Mouse (Mus musculus) hindbrain, embryonic 12.5 days (tissue): ENCODE data around the gene Gpr137. TPM values are rescaled to one million over a fixed set of nuclear protein-coding genes. Genes with fewer than 3 reads are reported as not detected.
A peak's percentile ranks its signal among the peaks of the same experiment; 100 is the strongest.

Experiments
- ATAC-seq: fragments of 200-750 bp; cut with Nextera tagmentation; 2 replicates; pipeline ENCODE4 v1.8.0; 2017; ENCODE audit warnings: moderate TSS enrichment; ENCODE audit not compliant: low FRiP score
- H3K27ac ChIP-seq: fragments of 300-500 bp; sonication (generic); 2 replicates; pipeline ENCODE4 v1.5.1; 2016; ENCODE audit warnings: mild to moderate bottlenecking
- H3K27me3 ChIP-seq: fragments of 300-500 bp; sonication (generic); 2 replicates; pipeline ENCODE4 v1.6.1; 2016; ENCODE audit warnings: mild to moderate bottlenecking
- H3K36me3 ChIP-seq: fragments of 300-500 bp; sonication (generic); 2 replicates; pipeline ENCODE4 v1.6.1; 2016; ENCODE audit warnings: mild to moderate bottlenecking
- H3K4me1 ChIP-seq: fragments of 300-500 bp; sonication (generic); 2 replicates; pipeline ENCODE4 v1.6.1; 2016
- H3K4me2 ChIP-seq: fragments of 300-500 bp; sonication (generic); replicated peaks from 2 replicates; pipeline ENCODE4 v1.6.1; 2016; ENCODE audit warnings: mild to moderate bottlenecking
- H3K4me3 ChIP-seq: fragments of 300-500 bp; sonication (generic); 2 replicates; pipeline ENCODE4 v1.5.1; 2016; ENCODE audit warnings: mild to moderate bottlenecking
- H3K9ac ChIP-seq: fragments of 300-500 bp; sonication (generic); 2 replicates; pipeline ENCODE4 v1.6.1; 2016; ENCODE audit warnings: mild to moderate bottlenecking, moderate library complexity
- H3K9me3 ChIP-seq: fragments of 300-500 bp; sonication (generic); replicated peaks from 2 replicates; pipeline ENCODE4 v1.6.1; 2016; ENCODE audit warnings: mild to moderate bottlenecking
- WGBS: fragments of 180-500 bp; shearing (Covaris S2); methylation state at CpG from one replicate; pipeline ENCODE4 v1.1.7; 2016; 5-methylcytosine and 5-hydroxymethylcytosine counted together
- polyA plus RNA-seq: library from polyadenylated mRNA; unstranded; fragments of >200 nt; fragmentation: Nextera tagmentation; extraction: Ambion mirVana; gene quantifications from 2 replicates; pipeline ENCODE4 v1.2.1, GENCODE M21; 2016

Gene Gpr137
- polyA plus RNA-seq, 1 experiment from 2014 or later: 40.6 TPM

DNA sequence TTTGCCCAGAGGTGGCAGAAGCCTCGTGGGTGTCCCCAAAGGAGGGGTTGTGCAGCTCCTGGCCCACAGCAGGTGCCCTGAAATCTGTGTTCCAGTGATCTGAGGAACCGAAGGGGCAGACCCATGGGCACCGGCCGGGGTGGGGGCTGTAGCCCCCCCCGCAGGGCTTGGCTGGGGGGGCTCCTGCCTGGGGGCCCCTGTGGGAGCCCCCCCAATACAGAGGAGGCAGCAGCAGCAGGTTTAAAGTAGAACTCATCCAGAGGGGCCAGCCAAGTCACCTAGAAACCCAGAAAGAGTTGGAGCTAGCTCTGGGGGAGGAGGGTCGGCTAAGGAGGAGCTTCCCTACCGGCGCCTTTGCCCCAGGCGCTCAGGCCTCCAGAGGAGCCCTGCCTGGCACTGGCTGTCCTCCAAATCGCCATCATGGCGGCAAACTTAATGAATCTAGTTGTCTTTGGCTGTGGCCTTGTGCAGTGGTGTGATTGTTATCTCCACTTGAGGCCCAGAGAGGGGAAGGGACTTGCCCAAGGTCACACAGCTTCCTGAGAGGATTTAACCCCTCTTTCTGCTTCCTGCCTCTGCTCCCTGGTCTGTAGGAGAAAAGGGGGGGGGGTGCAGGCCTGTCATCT lies 28.3 kb upstream of the Gpr137 start:
- peak overlapping the region; percentile 23; the same call in 1 of the 2 replicates for H3K9ac ChIP-seq
- H3K36me3 ChIP-seq: no peaks in the 10 kb centered on the region
- 17% methylated on average over 11 of the region's 11 CpGs for WGBS
- peak overlapping the region; percentile 56 for H3K4me2 ChIP-seq
- 0 out of 2 replicates have a peak overlapping the region, but pooled peaks have one; percentile 45 for H3K4me3 ChIP-seq
- H3K9me3 ChIP-seq: no peaks in the 10 kb centered on the region
- ATAC-seq: no peak
- 0 out of 2 replicates have a peak overlapping the region, but pooled peaks have one; percentile 44 for H3K27ac ChIP-seq
- peaks cover 24% of the 10 kb centered on the region for H3K4me1 ChIP-seq
- peaks cover 37% of the 10 kb centered on the region for H3K27me3 ChIP-seq

- H3K9me3 ChIP-seq: no peaks in the 10 kb centered on the region
- H3K4me3 ChIP-seq: peak overlapping the region; percentile 45
- H3K4me2 ChIP-seq: peak overlapping the region; percentile 56
- H3K4me1 ChIP-seq: peaks cover 24% of the 10 kb centered on the region
- no peak overlapping the region for H3K27ac ChIP-seq
- peak overlapping the region; percentile 61 for H3K9ac ChIP-seq
- H3K36me3 ChIP-seq: no peaks in the 10 kb centered on the region
- WGBS: 1% methylated on average over 47 of the region's 55 CpGs
- 0 out of 2 replicates have a peak, but pooled peaks have one; percentile 11 for ATAC-seq
- H3K27me3 ChIP-seq: peaks cover 37% of the 10 kb centered on the region
Measured at GRCm38 (mm10) chr19:6969665-6970381, 27.5 kb upstream of the Gpr137 start.

DNA sequence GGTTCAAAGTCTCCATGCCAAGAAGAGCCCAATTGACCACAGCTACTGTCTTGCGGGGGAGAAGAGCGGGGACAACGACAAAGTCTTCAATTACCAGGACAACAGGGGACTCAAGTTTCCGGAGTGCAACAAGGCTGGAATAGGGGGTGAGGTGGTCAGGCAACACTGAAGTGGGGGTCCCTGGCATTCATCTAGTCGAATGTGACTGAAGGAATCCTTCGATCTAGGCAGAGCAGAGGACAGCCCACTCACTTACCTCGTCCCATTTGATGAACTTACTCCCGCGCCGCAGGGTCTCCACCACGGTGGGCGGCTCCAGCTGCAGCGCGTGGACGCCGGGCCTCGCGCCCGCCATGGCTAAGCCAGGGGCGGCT lies 27.0 kb upstream of the Gpr137 start:
- peaks cover 37% of the 10 kb centered on the region for H3K27me3 ChIP-seq
- H3K27ac ChIP-seq: no peak overlapping the region
- WGBS: under 1% methylated on average over 20 of the region's 20 CpGs
- peak overlapping the region; percentile 45 for H3K4me3 ChIP-seq
- H3K36me3 ChIP-seq: no peaks in the 10 kb centered on the region
- no peaks in the 10 kb centered on the region for H3K9me3 ChIP-seq
- peak overlapping the region; percentile 61 for H3K9ac ChIP-seq
- peaks cover 24% of the 10 kb centered on the region for H3K4me1 ChIP-seq
- no peak for ATAC-seq
- H3K4me2 ChIP-seq: peak overlapping the region; percentile 56

DNA sequence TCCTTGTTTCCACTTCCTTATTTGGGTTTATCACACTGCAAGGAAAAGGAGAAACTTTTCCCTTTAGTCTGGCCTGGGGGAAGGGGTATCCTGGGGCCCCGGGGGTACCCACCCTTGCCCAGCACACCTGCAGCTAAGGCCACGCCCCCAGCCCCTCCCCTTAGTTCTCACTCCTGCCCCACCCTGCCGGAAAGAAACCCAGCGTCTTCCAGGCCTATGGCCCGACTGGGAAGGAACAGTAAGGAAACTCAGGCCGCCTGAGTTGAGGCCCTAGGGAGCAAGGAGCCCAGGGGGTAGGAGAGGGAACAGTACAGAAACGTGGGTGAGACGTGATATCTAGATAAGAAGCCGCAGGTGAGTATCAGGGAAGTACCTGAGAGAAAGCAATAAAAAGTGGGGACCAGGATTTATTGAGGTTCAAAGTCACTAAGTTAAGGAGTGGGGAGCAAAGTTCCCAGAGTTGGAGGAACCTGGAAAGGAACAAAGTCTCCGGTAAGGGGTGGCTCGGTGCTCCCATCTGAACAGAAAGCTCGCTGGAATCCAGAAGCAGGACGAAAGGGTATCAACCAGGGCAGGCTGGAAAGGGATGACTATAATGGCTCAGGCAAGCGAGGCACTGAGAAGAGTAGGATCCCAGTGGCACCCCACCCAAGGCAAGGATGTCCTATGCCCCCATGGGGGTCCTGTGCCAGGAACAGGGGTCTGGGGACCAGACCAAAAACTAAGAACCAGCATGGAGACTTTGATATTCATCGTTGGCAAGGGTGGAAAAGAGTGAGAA lies 26.4 kb upstream of the Gpr137 start:
- Histone ChIP-seq H3K27me3 (peaks cover 37% of the 10 kb centered on the region), H3K4me2 (peak overlapping the region; percentile 56), H3K4me1 (peaks cover 21% of the 10 kb centered on the region), H3K27ac (no peak overlapping the region), H3K9ac (0 out of 2 replicates have a peak overlapping the region, but pooled peaks have one; percentile 23), H3K36me3 (no peaks in the 10 kb centered on the region), H3K9me3 (no peaks in the 10 kb centered on the region), H3K4me3 (peak overlapping the region; percentile 45)
- no peak for ATAC-seq
- WGBS: 14% methylated on average over 15 of the region's 15 CpGs

- Histone ChIP-seq H3K9ac (no peak overlapping the region), H3K9me3 (no peaks in the 10 kb centered on the region), H3K36me3 (peaks cover 12% of the 10 kb centered on the region), H3K4me2 (no peak overlapping the region), H3K4me1 (peaks cover 13% of the 10 kb centered on the region), H3K27ac (no peak overlapping the region), H3K4me3 (no peak overlapping the region), H3K27me3 (no peaks in the 10 kb centered on the region)
- WGBS: 75% methylated on average over 10 of the region's 10 CpGs
- no peak for ATAC-seq
Measured at GRCm38 (mm10) chr19:6956461-6956860, 14.2 kb upstream of the Gpr137 start.

DNA sequence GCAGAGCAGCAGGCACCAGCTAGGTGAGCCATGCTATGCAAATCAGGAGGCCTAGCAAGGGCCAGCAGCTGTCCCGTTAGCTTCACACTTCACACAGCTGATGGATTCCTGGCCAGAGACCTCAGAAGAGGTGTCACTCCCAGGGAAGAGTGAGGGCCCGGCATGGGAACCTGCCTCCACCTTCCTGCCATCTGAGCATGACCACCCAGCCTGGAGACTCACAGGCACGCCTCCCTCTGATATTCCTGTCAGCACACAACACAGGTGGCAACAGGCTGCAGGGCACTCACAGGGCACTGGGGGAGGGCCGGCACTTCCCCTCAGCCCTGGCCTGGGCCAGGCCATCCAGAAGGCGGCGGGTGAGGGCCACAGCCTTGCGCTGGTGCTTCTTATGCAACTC lies 13.1 kb upstream of the Gpr137 start:
- Histone ChIP-seq H3K9ac (0 out of 2 replicates have a peak overlapping the region, but pooled peaks have one; percentile 4), H3K36me3 (peaks cover 12% of the 10 kb centered on the region), H3K9me3 (no peaks in the 10 kb centered on the region), H3K4me3 (no peak overlapping the region), H3K4me1 (peaks cover 14% of the 10 kb centered on the region), H3K27ac (no peak overlapping the region), H3K27me3 (no peaks in the 10 kb centered on the region), H3K4me2 (no peak overlapping the region)
- ATAC-seq: no peak
- WGBS: 86% methylated on average over 7 of the region's 7 CpGs

GRCm38 (mm10) chr19:6954046-6954445 lies 11.8 kb upstream of the Gpr137 start:
- Histone ChIP-seq H3K9ac (0 out of 2 replicates have a peak overlapping the region, but pooled peaks have one; percentile 18), H3K27ac (no peak overlapping the region), H3K9me3 (no peaks in the 10 kb centered on the region), H3K36me3 (peaks cover 12% of the 10 kb centered on the region; the same call in 1 of the 2 replicates), H3K4me3 (no peak overlapping the region), H3K4me1 (peaks cover 22% of the 10 kb centered on the region), H3K27me3 (no peaks in the 10 kb centered on the region), H3K4me2 (no peak overlapping the region)
- WGBS: 56% methylated on average over 9 of the region's 9 CpGs
- ATAC-seq: no peak

DNA sequence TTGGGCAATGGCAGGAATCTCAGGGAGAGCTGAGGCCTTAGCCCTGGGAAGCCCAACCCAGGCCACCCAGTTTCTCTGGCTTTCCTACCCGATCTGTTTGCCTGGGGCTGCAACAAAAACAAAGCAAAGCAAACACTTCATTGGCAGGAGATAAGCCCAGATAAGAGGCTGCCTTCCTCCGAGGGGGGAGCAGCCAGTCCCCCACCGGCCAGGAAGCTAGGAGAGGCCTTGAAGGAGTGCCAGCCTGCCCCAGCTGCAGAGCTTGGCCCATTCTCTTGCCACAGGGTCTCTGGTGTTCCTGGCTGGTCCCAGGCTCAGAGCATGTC lies 10.4 kb upstream of the Gpr137 start:
- Histone ChIP-seq H3K4me3 (peak overlapping the region; percentile 56), H3K9me3 (no peaks in the 10 kb centered on the region), H3K9ac (peak overlapping the region; percentile 77), H3K36me3 (peaks cover 12% of the 10 kb centered on the region; the same call in 1 of the 2 replicates), H3K27me3 (no peaks in the 10 kb centered on the region), H3K4me2 (peak overlapping the region; percentile 95), H3K27ac (0 out of 2 replicates have a peak overlapping the region, but pooled peaks have one; percentile 26), H3K4me1 (peaks cover 22% of the 10 kb centered on the region)
- ATAC-seq: no peak
- WGBS: 28% methylated on average over 3 of the region's 3 CpGs

DNA sequence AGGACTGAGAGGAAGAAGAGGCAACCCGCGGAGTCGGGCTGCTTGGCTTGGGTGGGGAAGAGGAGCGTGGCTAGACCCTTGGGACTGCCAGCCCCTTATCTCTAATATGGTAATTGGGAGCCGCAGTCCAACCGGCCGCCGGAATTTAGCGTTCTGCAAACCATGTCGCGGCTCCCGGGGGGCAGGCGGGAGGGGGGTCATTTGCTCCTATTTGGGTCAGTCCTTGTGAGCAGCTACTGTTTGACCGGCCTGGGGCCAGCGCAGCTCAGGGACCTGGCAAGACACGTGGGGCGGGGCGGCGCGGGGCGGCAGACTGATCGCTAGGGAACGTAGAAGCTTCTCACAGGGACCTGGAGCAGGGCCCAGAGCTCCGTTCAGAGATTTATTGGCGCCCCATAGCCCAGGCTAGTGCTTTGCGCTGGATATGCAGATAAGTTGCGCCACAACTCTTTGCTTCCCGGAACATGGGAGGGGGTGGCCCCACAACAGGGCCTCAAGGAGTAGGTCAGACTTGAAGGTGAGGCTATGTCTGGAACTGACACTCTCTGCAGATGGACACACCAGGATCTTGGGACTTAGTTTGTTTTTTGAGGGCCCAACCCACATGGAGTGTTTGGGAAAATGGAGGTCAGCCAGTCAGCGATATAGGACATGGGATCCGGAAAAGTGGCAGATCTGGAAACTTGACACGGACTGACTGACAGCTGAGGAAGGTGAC lies 9.9 kb upstream of the Gpr137 start:
- H3K4me2 ChIP-seq: peak overlapping the region; percentile 95
- peaks cover 22% of the 10 kb centered on the region for H3K4me1 ChIP-seq
- H3K4me3 ChIP-seq: peak overlapping the region; percentile 56
- H3K9me3 ChIP-seq: no peaks in the 10 kb centered on the region
- ATAC-seq: peak; percentile 12; the same call in 1 of the 2 replicates
- H3K36me3 ChIP-seq: peaks cover 12% of the 10 kb centered on the region; the same call in 1 of the 2 replicates
- 4% methylated on average over 31 of the region's 31 CpGs for WGBS
- peak overlapping the region; percentile 97 for H3K27ac ChIP-seq
- H3K27me3 ChIP-seq: no peaks in the 10 kb centered on the region
- H3K9ac ChIP-seq: peak overlapping the region; percentile 77

DNA sequence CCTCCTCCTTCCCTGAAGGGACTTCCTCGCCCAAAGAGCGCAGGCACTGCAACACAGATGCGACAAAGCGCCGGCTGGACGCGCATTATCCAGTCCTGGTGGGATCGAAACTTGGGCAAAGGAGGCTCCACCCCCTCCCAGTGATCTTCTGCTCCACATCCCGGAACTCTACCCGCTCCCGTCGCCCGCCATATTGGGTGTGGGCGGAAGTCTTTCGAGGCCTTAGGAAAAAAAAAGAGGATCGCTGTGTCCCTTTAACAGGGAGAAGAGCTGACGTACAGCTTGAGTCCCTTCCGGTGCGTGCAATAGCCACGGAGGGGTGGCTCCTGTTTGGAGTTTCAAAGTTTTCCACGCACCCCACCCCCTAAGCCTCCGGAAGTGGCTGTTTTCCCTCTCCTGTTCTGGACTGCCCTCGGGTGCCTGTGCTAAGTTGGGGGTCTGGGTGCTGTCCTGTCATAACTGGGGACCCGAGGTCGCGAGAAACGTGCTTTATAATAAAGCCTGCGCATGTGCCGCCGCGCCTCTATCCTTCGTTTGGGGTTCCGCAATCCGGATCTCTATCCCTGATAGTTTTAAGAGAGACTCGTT lies 9.2 kb upstream of the Gpr137 start:
- H3K4me2 ChIP-seq: peak overlapping the region; percentile 95
- peak overlapping the region; percentile 97 for H3K27ac ChIP-seq
- peaks cover 22% of the 10 kb centered on the region for H3K4me1 ChIP-seq
- no peaks in the 10 kb centered on the region for H3K9me3 ChIP-seq
- WGBS: under 1% methylated on average over 35 of the region's 35 CpGs
- no peaks in the 10 kb centered on the region for H3K27me3 ChIP-seq
- peak; percentile 83 for ATAC-seq
- H3K9ac ChIP-seq: peak overlapping the region; percentile 77
- peaks cover 12% of the 10 kb centered on the region; the same call in 1 of the 2 replicates for H3K36me3 ChIP-seq
- peak overlapping the region; percentile 56 for H3K4me3 ChIP-seq

GRCm38 (mm10) chr19:6950613-6951153 lies 8.4 kb upstream of the Gpr137 start:
- peaks cover 22% of the 10 kb centered on the region for H3K4me1 ChIP-seq
- peak overlapping the region; percentile 77 for H3K9ac ChIP-seq
- H3K9me3 ChIP-seq: no peaks in the 10 kb centered on the region
- peak overlapping the region; percentile 56 for H3K4me3 ChIP-seq
- peak overlapping the region; percentile 95 for H3K4me2 ChIP-seq
- H3K27ac ChIP-seq: peak overlapping the region; percentile 97
- no peaks in the 10 kb centered on the region for H3K27me3 ChIP-seq
- 0% methylated on average over 28 of the region's 28 CpGs for WGBS
- ATAC-seq: peak; percentile 63
- H3K36me3 ChIP-seq: peaks cover 9% of the 10 kb centered on the region; the same call in 1 of the 2 replicates
